Mouse (Mus musculus) hematopoietic stem cell, adult 5-6 weeks (primary cell): ENCODE results near the gene Disp2. TPM values are rescaled to one million over a fixed set of nuclear protein-coding genes. Genes with fewer than 3 reads are reported as not detected.

Experiments
- ATAC-seq, 2 experiments: fragments of 125-278 bp in 1 of 2; replicated peaks in 1 of 2; 2 replicates each; pipeline ENCODE4 v1.8.0; 2016 to 2017; ENCODE audit warnings: inconsistent platforms in 2 of 2, mild to moderate bottlenecking in 2 of 2, moderate number of reproducible peaks in 2 of 2, low read depth in 1 of 2, moderate TSS enrichment in 1 of 2; ENCODE audit not compliant: low FRiP score in 2 of 2, poor library complexity in 2 of 2, severe bottlenecking in 2 of 2, insufficient read depth in 1 of 2, low TSS enrichment in 1 of 2
- total RNA-seq: library from RNA; stranded (forward); fragments of 172-1452, 232-1000 nt; gene quantifications from 2 replicates; pipeline ENCODE4 v1.2.3, GENCODE M21; 2017

Gene Disp2
- total RNA-seq, 1 experiment from 2014 or later, result not detected

GRCm38 (mm10) chr2:118804474-118804873, 25.0 kb downstream of the Disp2 start:
- peak; percentile 42 to 69; a peak in 3 of 4 replicates for ATAC-seq

- no peak for ATAC-seq
Measured at GRCm38 (mm10) chr2:118805137-118805536, 25.6 kb downstream of the Disp2 start.

GRCm38 (mm10) chr2:118805756-118806155, 26.2 kb downstream of the Disp2 start:
- ATAC-seq, result no peak

- no peak for ATAC-seq
Measured at GRCm38 (mm10) chr2:118806860-118807259, 27.3 kb downstream of the Disp2 start.

- ATAC-seq, result no peak
Measured at GRCm38 (mm10) chr2:118810861-118811260, 31.3 kb downstream of the Disp2 start.

GRCm38 (mm10) chr2:118812724-118813123, 33.2 kb downstream of the Disp2 start:
- no peak for ATAC-seq

- peak; percentile 97 to 99 for ATAC-seq
Measured at GRCm38 (mm10) chr2:118813981-118814836, 34.7 kb downstream of the Disp2 start, which contains the start of gene Knstrn. Gene Knstrn (plus strand): TSS chr2:118814003.

- no peak for ATAC-seq
Measured at GRCm38 (mm10) chr2:118822800-118823199, 43.3 kb downstream of the Disp2 start.

- ATAC-seq, result no peak
Measured at GRCm38 (mm10) chr2:118824396-118824795, 44.9 kb downstream of the Disp2 start.

GRCm38 (mm10) chr2:118829096-118829495, 49.6 kb downstream of the Disp2 start:
- ATAC-seq, result no peak

- ATAC-seq, result no peak
Measured at GRCm38 (mm10) chr2:118834061-118834460, 54.5 kb downstream of the Disp2 start.

- no peak for ATAC-seq
Measured at GRCm38 (mm10) chr2:118835115-118835514, 55.6 kb downstream of the Disp2 start.

GRCm38 (mm10) chr2:118838330-118838729, 58.8 kb downstream of the Disp2 start:
- ATAC-seq, result no peak

- ATAC-seq, result no peak
Measured at GRCm38 (mm10) chr2:118841186-118841585, 61.7 kb downstream of the Disp2 start.

- no peak for ATAC-seq
Measured at GRCm38 (mm10) chr2:118841774-118842173, 62.3 kb downstream of the Disp2 start.

GRCm38 (mm10) chr2:118844427-118844826, 64.9 kb downstream of the Disp2 start:
- no peak for ATAC-seq

GRCm38 (mm10) chr2:118846246-118846645, 66.7 kb downstream of the Disp2 start:
- ATAC-seq, result 0 out of 4 replicates have a peak, but pooled peaks of 1 of the 2 experiments have one; percentile 22

GRCm38 (mm10) chr2:118851756-118852155, 72.2 kb downstream of the Disp2 start:
- no peak for ATAC-seq
